Mouse (Mus musculus): ENCODE data around the gene Fxyd3. TPM values are rescaled to one million over a fixed set of nuclear protein-coding genes. Genes with fewer than 3 reads are reported as not detected.

Fxyd3 gene
- total and polyA plus RNA-seq, 2 experiments from 2014 or later = 3.7 TPM; not detected in 1

GRCm38 (mm10) chr7:31086175-31086755, 9.8 kb upstream of the Fxyd3 start:
- no peak overlapping the region for H3K4me2 ChIP-seq (ENCODE audit: low read depth, low read length, poor library complexity, severe bottlenecking)
- H3K9me3 ChIP-seq (ENCODE audit: low read length) = no peaks in the 10 kb centered on the region
- ATAC-seq (ENCODE audit: low FRiP score) = no peak
- no peak overlapping the region for H3K27ac ChIP-seq (ENCODE audit: low read depth, low read length)
- no peak for DNase-seq (ENCODE audit: low spot score)
- WGBS = 94% methylated on average over 9 of the region's 9 CpGs
- no peak for TF ChIP-seq CTCF (IDR thresholded peaks at IDR 0.05)
- no peaks in the 10 kb centered on the region for H3K27me3 ChIP-seq (ENCODE audit: insufficient read depth, low read length)
- no peak overlapping the region for H3K4me3 ChIP-seq (ENCODE audit: low read depth, low read length)
- H3K4me1 ChIP-seq (ENCODE audit: insufficient read depth, low read length) = no peaks in the 10 kb centered on the region
- no peaks in the 10 kb centered on the region for H3K36me3 ChIP-seq (ENCODE audit: insufficient read depth, low read length)
- H3K9ac ChIP-seq (replicated peaks; ENCODE audit: low read length, poor library complexity, severe bottlenecking) = no peak overlapping the region

- 15% methylated on average over 3 of the region's 3 CpGs for WGBS
- Histone ChIP-seq H3K27ac (ENCODE audit: low read depth, low read length) (no peak overlapping the region), H3K4me2 (ENCODE audit: low read depth, low read length, poor library complexity, severe bottlenecking) (no peak overlapping the region), H3K4me1 (ENCODE audit: insufficient read depth, low read length) (no peaks in the 10 kb centered on the region), H3K27me3 (ENCODE audit: insufficient read depth, low read length) (no peaks in the 10 kb centered on the region), H3K4me3 (ENCODE audit: low read depth, low read length) (no peak overlapping the region), H3K9me3 (ENCODE audit: low read length) (no peaks in the 10 kb centered on the region), H3K9ac (replicated peaks; ENCODE audit: low read length, poor library complexity, severe bottlenecking) (no peak overlapping the region), H3K36me3 (ENCODE audit: insufficient read depth, low read length) (no peaks in the 10 kb centered on the region)
- ATAC-seq (ENCODE audit: low FRiP score) = no peak
- TF ChIP-seq CTCF (IDR thresholded peaks at IDR 0.05) = no peak
- DNase-seq (ENCODE audit: low spot score) = no peak
Observed at GRCm38 (mm10) chr7:31085171-31085570, 8.7 kb upstream of the Fxyd3 start.

GRCm38 (mm10) chr7:31084140-31084539, 7.6 kb upstream of the Fxyd3 start:
- Histone ChIP-seq H3K9me3 (ENCODE audit: low read length) (no peaks in the 10 kb centered on the region), H3K27me3 (ENCODE audit: insufficient read depth, low read length) (no peaks in the 10 kb centered on the region), H3K27ac (ENCODE audit: low read depth, low read length) (no peak overlapping the region), H3K4me3 (ENCODE audit: low read depth, low read length) (no peak overlapping the region), H3K36me3 (ENCODE audit: insufficient read depth, low read length) (no peaks in the 10 kb centered on the region), H3K4me2 (ENCODE audit: low read depth, low read length, poor library complexity, severe bottlenecking) (no peak overlapping the region), H3K4me1 (ENCODE audit: insufficient read depth, low read length) (no peaks in the 10 kb centered on the region), H3K9ac (replicated peaks; ENCODE audit: low read length, poor library complexity, severe bottlenecking) (no peak overlapping the region)
- DNase-seq (ENCODE audit: low spot score) (no peak), ATAC-seq (ENCODE audit: low FRiP score) (no peak)
- no peak for TF ChIP-seq CTCF (IDR thresholded peaks at IDR 0.05)
- WGBS = 49% methylated on average over 9 of the region's 9 CpGs

- no peaks in the 10 kb centered on the region for H3K27me3 ChIP-seq (ENCODE audit: insufficient read depth, low read length)
- no peak overlapping the region for H3K4me2 ChIP-seq (ENCODE audit: low read depth, low read length, poor library complexity, severe bottlenecking)
- H3K4me3 ChIP-seq (ENCODE audit: low read depth, low read length) = no peak overlapping the region
- H3K4me1 ChIP-seq (ENCODE audit: insufficient read depth, low read length) = no peaks in the 10 kb centered on the region
- no peak for TF ChIP-seq CTCF (IDR thresholded peaks at IDR 0.05)
- no peak overlapping the region for H3K27ac ChIP-seq (ENCODE audit: low read depth, low read length)
- 60% methylated on average over 14 of the region's 14 CpGs for WGBS
- H3K9me3 ChIP-seq (ENCODE audit: low read length) = no peaks in the 10 kb centered on the region
- no peaks in the 10 kb centered on the region for H3K36me3 ChIP-seq (ENCODE audit: insufficient read depth, low read length)
- ATAC-seq (ENCODE audit: low FRiP score) (0 out of 2 replicates have a peak, but pooled peaks have one; percentile 34), DNase-seq (ENCODE audit: low spot score) (peak; percentile 47)
- H3K9ac ChIP-seq (replicated peaks; ENCODE audit: low read length, poor library complexity, severe bottlenecking) = no peak overlapping the region
Observed at GRCm38 (mm10) chr7:31082831-31083588, 6.5 kb upstream of the Fxyd3 start.

GRCm38 (mm10) chr7:31082106-31082505, 5.6 kb upstream of the Fxyd3 start:
- Histone ChIP-seq H3K4me1 (ENCODE audit: insufficient read depth, low read length) (no peaks in the 10 kb centered on the region), H3K36me3 (ENCODE audit: insufficient read depth, low read length) (no peaks in the 10 kb centered on the region)

GRCm38 (mm10) chr7:31081106-31081505, 4.6 kb upstream of the Fxyd3 start:
- Histone ChIP-seq H3K4me3 (ENCODE audit: low read depth, low read length) (no peak overlapping the region), H3K27me3 (ENCODE audit: insufficient read depth, low read length) (no peaks in the 10 kb centered on the region), H3K27ac (ENCODE audit: low read depth, low read length) (no peak overlapping the region), H3K36me3 (ENCODE audit: insufficient read depth, low read length) (no peaks in the 10 kb centered on the region), H3K9ac (replicated peaks; ENCODE audit: low read length, poor library complexity, severe bottlenecking) (no peak overlapping the region), H3K4me1 (ENCODE audit: insufficient read depth, low read length) (no peaks in the 10 kb centered on the region), H3K9me3 (ENCODE audit: low read length) (no peaks in the 10 kb centered on the region), H3K4me2 (ENCODE audit: low read depth, low read length, poor library complexity, severe bottlenecking) (no peak overlapping the region)
- no peak for TF ChIP-seq CTCF (IDR thresholded peaks at IDR 0.05)
- no peak for DNase-seq (ENCODE audit: low spot score)
- WGBS = 56% methylated on average over 1 of the region's 1 CpGs
- no peak for ATAC-seq (ENCODE audit: low FRiP score)

More at GRCm38 (mm10) chr7:31082106-31082505, 5.6 kb upstream of the Fxyd3 start:
- no peak overlapping the region for H3K4me2 ChIP-seq (ENCODE audit: low read depth, low read length, poor library complexity, severe bottlenecking)
- H3K4me3 ChIP-seq (ENCODE audit: low read depth, low read length) = no peak overlapping the region
- H3K27me3 ChIP-seq (ENCODE audit: insufficient read depth, low read length) = no peaks in the 10 kb centered on the region
- H3K27ac ChIP-seq (ENCODE audit: low read depth, low read length) = no peak overlapping the region
- DNase-seq (ENCODE audit: low spot score) = no peak
- H3K9me3 ChIP-seq (ENCODE audit: low read length) = no peaks in the 10 kb centered on the region
- no peak for ATAC-seq (ENCODE audit: low FRiP score)
- H3K9ac ChIP-seq (replicated peaks; ENCODE audit: low read length, poor library complexity, severe bottlenecking) = no peak overlapping the region
- TF ChIP-seq CTCF (IDR thresholded peaks at IDR 0.05) = no peak
